Mouse (Mus musculus) spleen, adult 2 months (tissue): ENCODE measurements around the gene Pde7b.

Source experiments
- CTCF ChIP-seq: fragments of 200-500 bp; IDR thresholded peaks from 2 replicates; pipeline ENCODE4 v1.5.1; 2011; ENCODE audit warnings: mild to moderate bottlenecking, inconsistent platforms; ENCODE audit not compliant: insufficient read depth, insufficient read length, insufficient replicate concordance; ENCODE audit errors: extremely low read depth
- POLR2A ChIP-seq: fragments of 200-500 bp; IDR thresholded peaks from 2 replicates; pipeline ENCODE4 v1.6.1; 2011; ENCODE audit warnings: low read depth, low read length, inconsistent platforms

GRCm38 (mm10) chr10:20735775-20736449 is 11.0 kb upstream of the Pde7b start:
- TF ChIP-seq POLR2A (no peak), CTCF (no peak)
